Mouse (Mus musculus): ENCODE data around the gene Adcy3. TPM values are rescaled to one million over a fixed set of nuclear protein-coding genes. Genes with fewer than 3 reads are reported as not detected.
A peak's percentile ranks its signal among the peaks of the same experiment; 100 is the strongest.
"Not testable (repeated sequence)": the region's sequence is repeated elsewhere in the genome, so short reads cannot be mapped to it uniquely, and the experiment has no call there.

Gene Adcy3
- polyA plus RNA-seq, 1 experiment from 2014 or later = 8.9 TPM

- no peaks in the 10 kb centered on the region for H3K27me3 ChIP-seq (ENCODE audit: control insufficient read depth, insufficient read depth, low read length)
- H3K4me2 ChIP-seq (replicated peaks; ENCODE audit: low read depth, low read length) = no peak overlapping the region
- peaks cover 5% of the 10 kb centered on the region; the same call in 1 of the 2 replicates for H3K4me1 ChIP-seq (ENCODE audit: control insufficient read depth, insufficient read depth, low read length)
- H3K9ac ChIP-seq (replicated peaks; ENCODE audit: low read depth, low read length) = no peak overlapping the region
- no peak overlapping the region for H3K4me3 ChIP-seq (ENCODE audit: low read depth, low read length)
- 91% methylated on average over 15 of the region's 15 CpGs for WGBS
- no peaks in the 10 kb centered on the region for H3K9me3 ChIP-seq (ENCODE audit: control insufficient read depth, low read depth, low read length)
- ATAC-seq (ENCODE audit: insufficient number of reproducible peaks, insufficient read depth, low FRiP score, low read depth) = no peak
- H3K36me3 ChIP-seq (ENCODE audit: control insufficient read depth, insufficient read depth, low read length) = no peaks in the 10 kb centered on the region
- no peak overlapping the region for H3K27ac ChIP-seq (ENCODE audit: low read length)
Measured at GRCm38 (mm10) chr12:4237481-4237880, 104.6 kb downstream of the Adcy3 start.

- not testable (repeated sequence) for H3K27ac ChIP-seq (ENCODE audit: low read length); H3K9ac ChIP-seq (replicated peaks; ENCODE audit: low read depth, low read length); H3K27me3 ChIP-seq (ENCODE audit: control insufficient read depth, insufficient read depth, low read length); H3K4me3 ChIP-seq (ENCODE audit: low read depth, low read length); ATAC-seq (ENCODE audit: insufficient number of reproducible peaks, insufficient read depth, low FRiP score, low read depth); H3K4me2 ChIP-seq (replicated peaks; ENCODE audit: low read depth, low read length); H3K9me3 ChIP-seq (ENCODE audit: control insufficient read depth, low read depth, low read length); H3K36me3 ChIP-seq (ENCODE audit: control insufficient read depth, insufficient read depth, low read length); H3K4me1 ChIP-seq (ENCODE audit: control insufficient read depth, insufficient read depth, low read length)
- 69% methylated on average over 8 of the region's 8 CpGs for WGBS
Measured at GRCm38 (mm10) chr12:4240281-4240680, 107.4 kb downstream of the Adcy3 start.

GRCm38 (mm10) chr12:4243805-4244204 is 110.9 kb downstream of the Adcy3 start:
- no peaks in the 10 kb centered on the region for H3K4me1 ChIP-seq (ENCODE audit: control insufficient read depth, insufficient read depth, low read length)
- H3K27ac ChIP-seq (ENCODE audit: low read length) = no peak overlapping the region
- H3K9ac ChIP-seq (replicated peaks; ENCODE audit: low read depth, low read length) = no peak overlapping the region
- no peak overlapping the region for H3K4me3 ChIP-seq (ENCODE audit: low read depth, low read length)
- 90% methylated on average over 2 of the region's 2 CpGs for WGBS
- H3K36me3 ChIP-seq (ENCODE audit: control insufficient read depth, insufficient read depth, low read length) = peaks cover 4% of the 10 kb centered on the region; the same call in 1 of the 2 replicates
- no peaks in the 10 kb centered on the region for H3K9me3 ChIP-seq (ENCODE audit: control insufficient read depth, low read depth, low read length)
- H3K27me3 ChIP-seq (ENCODE audit: control insufficient read depth, insufficient read depth, low read length) = no peaks in the 10 kb centered on the region
- no peak for ATAC-seq (ENCODE audit: insufficient number of reproducible peaks, insufficient read depth, low FRiP score, low read depth)
- H3K4me2 ChIP-seq (replicated peaks; ENCODE audit: low read depth, low read length) = no peak overlapping the region

GRCm38 (mm10) chr12:4245742-4246141 is 112.8 kb downstream of the Adcy3 start:
- Histone ChIP-seq H3K4me2 (replicated peaks; ENCODE audit: low read depth, low read length) (no peak overlapping the region), H3K27ac (ENCODE audit: low read length) (no peak overlapping the region), H3K9me3 (ENCODE audit: control insufficient read depth, low read depth, low read length) (no peaks in the 10 kb centered on the region), H3K4me3 (ENCODE audit: low read depth, low read length) (no peak overlapping the region), H3K36me3 (ENCODE audit: control insufficient read depth, insufficient read depth, low read length) (peaks cover 4% of the 10 kb centered on the region; the same call in 1 of the 2 replicates), H3K4me1 (ENCODE audit: control insufficient read depth, insufficient read depth, low read length) (no peaks in the 10 kb centered on the region), H3K9ac (replicated peaks; ENCODE audit: low read depth, low read length) (no peak overlapping the region), H3K27me3 (ENCODE audit: control insufficient read depth, insufficient read depth, low read length) (no peaks in the 10 kb centered on the region)
- no peak for ATAC-seq (ENCODE audit: insufficient number of reproducible peaks, insufficient read depth, low FRiP score, low read depth)
- 73% methylated on average over 10 of the region's 10 CpGs for WGBS

- H3K9me3 ChIP-seq (ENCODE audit: control insufficient read depth, low read depth, low read length) = no peaks in the 10 kb centered on the region
- ATAC-seq (ENCODE audit: insufficient number of reproducible peaks, insufficient read depth, low FRiP score, low read depth) = no peak
- H3K9ac ChIP-seq (replicated peaks; ENCODE audit: low read depth, low read length) = no peak overlapping the region
- no peak overlapping the region for H3K4me3 ChIP-seq (ENCODE audit: low read depth, low read length)
- WGBS = 81% methylated on average over 6 of the region's 6 CpGs
- no peaks in the 10 kb centered on the region for H3K4me1 ChIP-seq (ENCODE audit: control insufficient read depth, insufficient read depth, low read length)
- peaks cover 4% of the 10 kb centered on the region; the same call in 1 of the 2 replicates for H3K36me3 ChIP-seq (ENCODE audit: control insufficient read depth, insufficient read depth, low read length)
- H3K27ac ChIP-seq (ENCODE audit: low read length) = no peak overlapping the region
- H3K4me2 ChIP-seq (replicated peaks; ENCODE audit: low read depth, low read length) = no peak overlapping the region
- no peaks in the 10 kb centered on the region for H3K27me3 ChIP-seq (ENCODE audit: control insufficient read depth, insufficient read depth, low read length)
Measured at GRCm38 (mm10) chr12:4249786-4250185, 116.9 kb downstream of the Adcy3 start.

GRCm38 (mm10) chr12:4252742-4253655 is 120.1 kb downstream of the Adcy3 start:
- H3K36me3 ChIP-seq (ENCODE audit: control insufficient read depth, insufficient read depth, low read length) = no peaks in the 10 kb centered on the region; the same call in 1 of the 2 replicates
- H3K27ac ChIP-seq (ENCODE audit: low read length) = no peak overlapping the region
- H3K4me1 ChIP-seq (ENCODE audit: control insufficient read depth, insufficient read depth, low read length) = no peaks in the 10 kb centered on the region
- H3K9ac ChIP-seq (replicated peaks; ENCODE audit: low read depth, low read length) = no peak overlapping the region
- no peak overlapping the region for H3K4me3 ChIP-seq (ENCODE audit: low read depth, low read length)
- 76% methylated on average over 16 of the region's 16 CpGs for WGBS
- peak; percentile 37; the same call in 1 of the 2 replicates for ATAC-seq (ENCODE audit: insufficient number of reproducible peaks, insufficient read depth, low FRiP score, low read depth)
- H3K27me3 ChIP-seq (ENCODE audit: control insufficient read depth, insufficient read depth, low read length) = no peaks in the 10 kb centered on the region
- H3K9me3 ChIP-seq (ENCODE audit: control insufficient read depth, low read depth, low read length) = no peaks in the 10 kb centered on the region
- H3K4me2 ChIP-seq (replicated peaks; ENCODE audit: low read depth, low read length) = no peak overlapping the region

Other genes starting within 250 kb of the Adcy3 start
- gene Pomc, start 178.2 kb upstream of the Adcy3 start, polyA plus RNA-seq (2014; fragmentation: Nextera tagmentation; extraction: Ambion mirVana) = 2.6 TPM in 2 replicates
- gene Efr3b, start 94.2 kb upstream of the Adcy3 start, polyA plus RNA-seq (2014; fragmentation: Nextera tagmentation; extraction: Ambion mirVana) = 3.2 and 3.5 TPM in 2 replicates
- gene Dnajc27, start 50.5 kb upstream of the Adcy3 start, polyA plus RNA-seq (2014; fragmentation: Nextera tagmentation; extraction: Ambion mirVana) = 7.1 and 8.3 TPM in 2 replicates
- 5.7 and 5.9 TPM in 2 replicates for gene Ptrhd1, start 100.9 kb downstream of the Adcy3 start, polyA plus RNA-seq (2014; fragmentation: Nextera tagmentation; extraction: Ambion mirVana)
- 15.6 and 17.0 TPM in 2 replicates for gene Cenpo, start 101.2 kb downstream of the Adcy3 start, polyA plus RNA-seq (2014; fragmentation: Nextera tagmentation; extraction: Ambion mirVana)

Measured in stomach, embryonic 14.5 days (tissue).